Mouse (Mus musculus) bone marrow, adult 2 months (tissue): ENCODE results near the gene Cdyl. TPM values are rescaled to one million over a fixed set of nuclear protein-coding genes. Genes with fewer than 3 reads are reported as not detected.
"Not testable (repeated sequence)": the region's sequence is repeated elsewhere in the genome, so short reads cannot be mapped to it uniquely, and the experiment has no call there.

Source experiments
- H3K27ac ChIP-seq: fragments of 200-500 bp; 2 replicates; pipeline ENCODE4 v1.5.1; 2012; ENCODE audit warnings: low read depth, mild to moderate bottlenecking, control low read depth, inconsistent platforms, low read length; ENCODE audit not compliant: control insufficient read depth, poor library complexity, insufficient read depth
- H3K4me1 ChIP-seq: fragments of 200-500 bp; 2 replicates; pipeline ENCODE4 v1.6.1; 2011; ENCODE audit warnings: low read length; ENCODE audit not compliant: control insufficient read depth, insufficient read depth
- H3K4me3 ChIP-seq: fragments of 200-500 bp; replicated peaks from 2 replicates; pipeline ENCODE3; 2011; ENCODE audit warnings: mild to moderate bottlenecking, low read depth, low read length, control low read depth; ENCODE audit not compliant: control insufficient read depth
- CTCF ChIP-seq: fragments of 200-500 bp; IDR thresholded peaks from 2 replicates; pipeline ENCODE4 v1.5.1; 2011; ENCODE audit warnings: low read length, control low read depth; ENCODE audit not compliant: control insufficient read depth, insufficient read depth
- POLR2A ChIP-seq: fragments of 200-500 bp; IDR thresholded peaks from 2 replicates; pipeline ENCODE4 v1.6.1; 2011; ENCODE audit warnings: low read depth, mild to moderate bottlenecking, control low read depth, low read length, borderline replicate concordance; ENCODE audit not compliant: control insufficient read depth
- WGBS: fragments of 180-500 bp; shearing (Covaris S2); methylation state at CpG from one replicate; pipeline ENCODE4 v1.1.7; 2018; 5-methylcytosine and 5-hydroxymethylcytosine counted together
- polyA plus RNA-seq: library from polyadenylated mRNA; stranded (reverse); fragments of >200 nt; gene quantifications from 2 replicates; pipeline ENCODE4 v1.2.4, GENCODE M21; 2011; ENCODE audit warnings: low replicate concordance; ENCODE audit not compliant: missing spikeins, insufficient read depth, insufficient read length

The Cdyl gene
- polyA plus RNA-seq, 1 experiment, result 20.5 TPM

- TF ChIP-seq CTCF (no peak), POLR2A (no peak)
- H3K4me3 ChIP-seq, result no peak overlapping the region
- WGBS, result 26% methylated on average over 10 of the region's 10 CpGs
- H3K4me1 ChIP-seq, result peaks cover 2% of the 10 kb centered on the region
- peak overlapping the region; percentile 22; the same call in 1 of the 2 replicates for H3K27ac ChIP-seq
Measured at GRCm38 (mm10) chr13:35821821-35822454, 162.3 kb downstream of the Cdyl start.

DNA sequence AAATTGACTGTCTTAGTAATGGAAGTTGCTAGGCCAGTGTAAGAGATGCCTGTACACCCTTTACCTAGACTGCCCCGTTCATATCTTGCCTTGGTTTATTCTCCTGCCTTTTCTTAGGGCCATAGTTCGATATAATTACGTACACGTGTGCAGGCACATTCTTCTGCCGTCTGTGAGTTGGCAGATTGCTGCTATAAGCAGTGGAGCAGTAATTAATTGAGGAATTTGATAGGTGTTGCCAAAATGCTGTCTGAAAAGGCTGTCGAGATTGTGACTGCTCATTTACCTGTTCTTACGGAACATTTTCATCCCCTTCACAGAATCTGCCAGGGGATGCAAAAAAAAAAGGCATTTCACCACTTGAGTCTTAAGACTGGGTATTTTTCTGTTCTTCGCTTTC lies 163.2 kb downstream of the Cdyl start:
- H3K4me3 ChIP-seq, result no peak overlapping the region
- no peak overlapping the region for H3K27ac ChIP-seq
- H3K4me1 ChIP-seq, result peaks cover 2% of the 10 kb centered on the region
- TF ChIP-seq POLR2A (no peak), CTCF (no peak)
- WGBS, result 90% methylated on average over 8 of the region's 8 CpGs

- 64% methylated on average over 2 of the region's 2 CpGs for WGBS
- peaks cover 2% of the 10 kb centered on the region for H3K4me1 ChIP-seq
- H3K4me3 ChIP-seq, result no peak overlapping the region
- no peak for TF ChIP-seq POLR2A
- no peak for TF ChIP-seq CTCF
- H3K27ac ChIP-seq, result no peak overlapping the region
Measured at GRCm38 (mm10) chr13:35825639-35826038, 166.0 kb downstream of the Cdyl start.

- TF ChIP-seq CTCF, result no peak
- TF ChIP-seq POLR2A, result no peak
- H3K27ac ChIP-seq, result no peak overlapping the region
- WGBS, result 67% methylated on average over 6 of the region's 6 CpGs
- no peaks in the 10 kb centered on the region; the same call in 1 of the 2 replicates for H3K4me1 ChIP-seq
- H3K4me3 ChIP-seq, result no peak overlapping the region
Measured at GRCm38 (mm10) chr13:35832676-35833075, 173.0 kb downstream of the Cdyl start.

GRCm38 (mm10) chr13:35833941-35834340 lies 174.3 kb downstream of the Cdyl start:
- WGBS, result 68% methylated on average over 6 of the region's 6 CpGs
- H3K4me1 ChIP-seq, result no peaks in the 10 kb centered on the region; the same call in 1 of the 2 replicates
- H3K27ac ChIP-seq, result no peak overlapping the region
- no peak for TF ChIP-seq POLR2A
- no peak overlapping the region for H3K4me3 ChIP-seq

- TF ChIP-seq POLR2A, result no peak
- no peak for TF ChIP-seq CTCF
- Histone ChIP-seq H3K4me1 (no peaks in the 10 kb centered on the region; the same call in 1 of the 2 replicates), H3K27ac (no peak overlapping the region), H3K4me3 (no peak overlapping the region)
- 80% methylated on average over 7 of the region's 7 CpGs for WGBS
Measured at GRCm38 (mm10) chr13:35835669-35836068, 176.0 kb downstream of the Cdyl start.

DNA sequence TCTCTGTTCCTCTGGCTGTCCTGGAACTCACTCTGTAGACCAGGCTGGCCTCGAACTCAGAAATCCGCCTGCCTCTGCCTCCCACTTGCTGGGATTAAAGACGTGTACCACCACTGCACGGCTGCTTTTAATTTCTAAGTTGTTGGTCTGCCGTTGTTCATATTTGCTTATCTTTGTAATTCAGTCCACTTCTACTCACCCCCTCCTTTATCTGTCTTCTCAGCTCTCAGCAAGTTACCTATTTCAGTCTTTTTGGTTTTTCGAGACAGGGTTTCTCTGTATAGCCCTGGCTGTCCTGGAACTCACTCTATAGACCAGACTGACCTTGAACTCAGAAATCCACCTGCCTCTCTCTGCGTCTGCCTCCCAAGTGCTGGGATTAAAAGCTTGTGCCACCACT lies 176.9 kb downstream of the Cdyl start:
- not testable (repeated sequence) for H3K4me1 ChIP-seq, H3K4me3 ChIP-seq, H3K27ac ChIP-seq
- WGBS, result 70% methylated on average over 7 of the region's 7 CpGs

DNA sequence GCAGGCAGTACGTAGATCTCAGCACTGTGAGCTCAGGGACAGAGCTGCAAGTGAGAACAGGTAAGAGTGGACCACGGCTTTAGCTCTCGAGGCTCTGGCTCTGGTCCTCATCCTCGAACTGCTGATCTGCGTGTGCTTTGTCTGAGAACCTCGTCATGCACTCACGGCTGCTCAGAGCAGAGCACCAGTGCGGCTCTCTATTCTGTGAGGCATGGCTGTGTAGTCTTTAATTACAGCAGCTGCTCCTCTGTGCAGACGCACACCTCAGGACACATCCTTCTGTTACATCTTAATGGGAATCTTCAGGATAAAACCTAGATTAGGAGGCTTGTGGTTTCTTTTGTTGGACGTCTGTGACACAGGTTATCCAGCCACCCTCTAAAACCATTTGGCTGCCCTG lies 180.5 kb downstream of the Cdyl start:
- no peak overlapping the region for H3K27ac ChIP-seq
- no peak for TF ChIP-seq POLR2A
- TF ChIP-seq CTCF, result no peak
- H3K4me1 ChIP-seq, result no peaks in the 10 kb centered on the region; the same call in 1 of the 2 replicates
- H3K4me3 ChIP-seq, result no peak overlapping the region
- WGBS, result 93% methylated on average over 10 of the region's 10 CpGs

DNA sequence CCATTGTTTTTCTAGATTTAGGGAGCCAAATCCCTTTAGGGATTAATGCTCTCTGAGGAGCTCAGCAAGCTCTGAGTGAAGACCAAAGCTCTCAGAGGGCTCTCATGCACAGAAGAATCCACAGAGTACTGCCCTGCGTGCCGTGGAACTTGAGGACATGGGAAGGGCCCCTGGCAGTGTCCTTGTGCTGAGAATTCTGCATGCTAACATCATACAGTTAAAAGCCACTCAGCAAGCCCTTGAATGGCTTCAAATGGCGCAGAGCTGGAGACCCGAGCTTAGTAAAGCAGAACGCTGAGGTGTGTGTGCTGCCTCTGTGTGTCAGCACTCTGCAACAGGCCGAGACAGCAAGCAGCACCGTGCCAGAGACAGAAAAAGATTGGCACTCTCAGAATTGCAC lies 183.8 kb downstream of the Cdyl start:
- Histone ChIP-seq H3K4me1 (no peaks in the 10 kb centered on the region), H3K27ac (no peak overlapping the region), H3K4me3 (no peak overlapping the region)
- WGBS, result 94% methylated on average over 7 of the region's 7 CpGs
- TF ChIP-seq CTCF (no peak), POLR2A (no peak)

- TF ChIP-seq POLR2A (no peak), CTCF (no peak)
- 89% methylated on average over 3 of the region's 3 CpGs for WGBS
- Histone ChIP-seq H3K4me3 (no peak overlapping the region), H3K27ac (no peak overlapping the region), H3K4me1 (no peaks in the 10 kb centered on the region)
Measured at GRCm38 (mm10) chr13:35845306-35845705, 185.7 kb downstream of the Cdyl start.
